Mouse (Mus musculus) small intestine, adult 2 months (tissue): ENCODE results near the gene Gm5798. TPM values are rescaled to one million over a fixed set of nuclear protein-coding genes. Genes with fewer than 3 reads are reported as not detected.
"Not testable (repeated sequence)": the region's sequence is repeated elsewhere in the genome, so short reads cannot be mapped to it uniquely, and the experiment has no call there.

Source experiments
- H3K27ac ChIP-seq: fragments of 200-500 bp; 2 replicates; pipeline ENCODE4 v1.5.1; 2012; ENCODE audit warnings: low read depth, low read length, control low read depth, inconsistent platforms; ENCODE audit not compliant: insufficient read depth
- H3K27me3 ChIP-seq: fragments of 200-500 bp; 2 replicates; pipeline ENCODE4 v1.6.1; 2012; ENCODE audit warnings: mild to moderate bottlenecking, moderate library complexity, low read length, inconsistent platforms; ENCODE audit not compliant: control insufficient read depth, insufficient read depth
- H3K36me3 ChIP-seq: fragments of 200-500 bp; 2 replicates; pipeline ENCODE4 v1.6.1; 2012; ENCODE audit warnings: mild to moderate bottlenecking, low read length, control low read depth, inconsistent platforms; ENCODE audit not compliant: control insufficient read depth, insufficient read depth
- H3K4me1 ChIP-seq: fragments of 200-500 bp; 2 replicates; pipeline ENCODE4 v1.6.1; 2012; ENCODE audit warnings: low read length, inconsistent platforms, mixed read lengths; ENCODE audit not compliant: control insufficient read depth, insufficient read depth, insufficient read length
- H3K4me3 ChIP-seq: fragments of 200-500 bp; 2 replicates; pipeline ENCODE4 v1.5.1; 2012; ENCODE audit warnings: low read depth, mild to moderate bottlenecking, control low read depth, inconsistent platforms, low read length, moderate library complexity
- WGBS: fragments of 180-500 bp; shearing (Covaris S2); methylation state at CpG from one replicate; pipeline ENCODE4 v1.1.7; 2018; 5-methylcytosine and 5-hydroxymethylcytosine counted together
- polyA plus RNA-seq: library from polyadenylated mRNA; depleted of rRNA; stranded (reverse); fragments of >200 nt; gene quantifications from 2 replicates; pipeline ENCODE4 v1.2.3, GENCODE M21; 2012; rRNA removed

The Gm5798 gene
- not detected in 2 replicates for polyA plus RNA-seq

- not testable (repeated sequence) for H3K27ac ChIP-seq, H3K36me3 ChIP-seq, H3K4me3 ChIP-seq, H3K27me3 ChIP-seq, H3K4me1 ChIP-seq
- 57% methylated on average over 2 of the region's 2 CpGs for WGBS
These were observed at the start of gene Gm5798 for GRCm38 (mm10) chr14:41348309-41348708. Gm5798 (plus strand) TSS chr14:41348609.

GRCm38 (mm10) chr14:41386279-41386678 is 37.9 kb downstream of the Gm5798 start, which contains the start of gene Gm7945:
Gm7945 (minus strand) TSS chr14:41386379.
- not testable (repeated sequence) for H3K36me3 ChIP-seq, H3K27ac ChIP-seq, H3K4me3 ChIP-seq, H3K27me3 ChIP-seq, H3K4me1 ChIP-seq
- no CpG with 5 or more reads among the region's 3 CpGs for WGBS

Other genes starting within 250 kb of the Gm5798 start
- 2.5 TPM in 1 of 2 replicates, not detected in the other for gene Mat1a, start 243.6 kb upstream of the Gm5798 start, polyA plus RNA-seq
- not detected in 2 replicates for gene Sftpa1, start 216.8 kb upstream of the Gm5798 start, polyA plus RNA-seq
- gene Mbl1, start 197.2 kb upstream of the Gm5798 start, polyA plus RNA-seq = not detected in 2 replicates
- 0.24 TPM in 1 of 2 replicates, not detected in the other for gene Sftpd, start 163.5 kb upstream of the Gm5798 start, polyA plus RNA-seq
- gene Gm2832, start 69.8 kb upstream of the Gm5798 start, polyA plus RNA-seq = not detected in 2 replicates
- not detected in 2 replicates for gene Gm7945, start 37.8 kb downstream of the Gm5798 start, polyA plus RNA-seq
- not detected in 2 replicates for gene Gm6482, start 59.7 kb downstream of the Gm5798 start, polyA plus RNA-seq
- not detected in 2 replicates for gene Gm7954, start 104.9 kb downstream of the Gm5798 start, polyA plus RNA-seq
- not detected in 2 replicates for gene Gm3486, start 140.9 kb downstream of the Gm5798 start, polyA plus RNA-seq
- gene Gm7970, start 207.0 kb downstream of the Gm5798 start, polyA plus RNA-seq = not detected in 2 replicates
- not detected in 2 replicates for gene 1700049E17Rik2, start 224.6 kb downstream of the Gm5798 start, polyA plus RNA-seq